ENCODE assay signal across 9 mouse cellular contexts in genomic region chr14:105198401-105198800, GRCm38 (mm10). TPM values are rescaled to one million over a fixed set of nuclear protein-coding genes. Genes with fewer than 3 reads are reported as not detected.
DNase-seq lines count a peak whose midpoint lies in the region; ATAC-seq and TF ChIP-seq lines count a peak whose summit lies in the region.
"Had no signal": no experiment of that assay in that cellular context is flagged by ENCODE, and none has a peak within 500 bp of the region (broad histone marks: within the 10 kb centered on the region; RNA-seq: fewer than 3 reads in every experiment).

No protein-coding gene starts in this region.

- peak; percentile 22; the same call in 1 of the 2 replicates for TF ChIP-seq CTCF in midbrain, postnatal 0 days (IDR thresholded peaks at IDR 0.05)

- no peak overlapping the region for H3K9ac ChIP-seq in midbrain, postnatal 0 days (replicated peaks; ENCODE audit: low read length, poor library complexity, severe bottlenecking)
- H3K9ac ChIP-seq in midbrain, embryonic 11.5 days (ENCODE audit: low read length) = no peak overlapping the region
- no peak overlapping the region for H3K9ac ChIP-seq in forebrain, embryonic 16.5 days (replicated peaks; ENCODE audit: low read depth, low read length)

- H3K27ac ChIP-seq in midbrain, postnatal 0 days (ENCODE audit: low read depth, low read length) = no peak overlapping the region
- no peak overlapping the region for H3K27ac ChIP-seq in midbrain, embryonic 11.5 days (ENCODE audit: low read depth, low read length)
- no peak overlapping the region for H3K27ac ChIP-seq in forebrain, embryonic 16.5 days (ENCODE audit: low read length)

- no peaks in the 10 kb centered on the region for H3K36me3 ChIP-seq in midbrain, postnatal 0 days (ENCODE audit: insufficient read depth, low read length)
- H3K36me3 ChIP-seq in midbrain, embryonic 11.5 days (ENCODE audit: control insufficient read depth, insufficient read depth, low read length) = no peaks in the 10 kb centered on the region
- H3K36me3 ChIP-seq in forebrain, embryonic 16.5 days (ENCODE audit: control insufficient read depth, insufficient read depth) = no peaks in the 10 kb centered on the region

- no peak for ATAC-seq in midbrain, postnatal 0 days (ENCODE audit: low FRiP score)
- ATAC-seq in midbrain, embryonic 11.5 days (ENCODE audit: low FRiP score) = no peak
- no peak for ATAC-seq in forebrain, embryonic 16.5 days

- H3K4me1 ChIP-seq in midbrain, postnatal 0 days (ENCODE audit: insufficient read depth, low read length) = no peaks in the 10 kb centered on the region
- no peaks in the 10 kb centered on the region for H3K4me1 ChIP-seq in midbrain, embryonic 11.5 days (ENCODE audit: control insufficient read depth, insufficient read depth, low read length)
- peaks cover 4% of the 10 kb centered on the region; the same call in 1 of the 2 replicates for H3K4me1 ChIP-seq in forebrain, embryonic 16.5 days (replicated peaks; ENCODE audit: control insufficient read depth, insufficient read depth, low read length)

- no peaks in the 10 kb centered on the region for H3K27me3 ChIP-seq in midbrain, postnatal 0 days (ENCODE audit: insufficient read depth, low read length)
- H3K27me3 ChIP-seq in midbrain, embryonic 11.5 days (ENCODE audit: control insufficient read depth, insufficient read depth, low read length) = no peaks in the 10 kb centered on the region
- H3K27me3 ChIP-seq in forebrain, embryonic 16.5 days (replicated peaks; ENCODE audit: control insufficient read depth, insufficient read depth, low read length) = no peaks in the 10 kb centered on the region
- H3K27me3 ChIP-seq: megakaryocyte, embryonic 14.5 days had no signal

- WGBS in midbrain, postnatal 0 days = 67% methylated on average over 5 of the region's 5 CpGs
- 56% methylated on average over 5 of the region's 5 CpGs for WGBS in midbrain, embryonic 11.5 days
- 55% methylated on average over 5 of the region's 5 CpGs for WGBS in forebrain, embryonic 16.5 days

- H3K9me3 ChIP-seq in midbrain, postnatal 0 days (ENCODE audit: low read length) = no peaks in the 10 kb centered on the region
- H3K9me3 ChIP-seq in midbrain, embryonic 11.5 days (ENCODE audit: control insufficient read depth, low read length) = no peaks in the 10 kb centered on the region
- H3K9me3 ChIP-seq in forebrain, embryonic 16.5 days (ENCODE audit: control insufficient read depth, low read length) = no peaks in the 10 kb centered on the region

- H3K4me3 ChIP-seq in midbrain, postnatal 0 days (ENCODE audit: low read depth, low read length) = no peak overlapping the region
- H3K4me3 ChIP-seq in midbrain, embryonic 11.5 days (ENCODE audit: low read depth, low read length) = no peak overlapping the region
- no peak overlapping the region for H3K4me3 ChIP-seq in forebrain, embryonic 16.5 days (replicated peaks; ENCODE audit: low read length)
- H3K4me3 ChIP-seq: megakaryocyte, embryonic 14.5 days had no signal

- DNase-seq in cerebellum, adult 11 months = peak; percentile 17
- DNase-seq in cerebellum, adult 9-11 months = no peak
- DNase-seq in midbrain, postnatal 0 days (ENCODE audit: low spot score) = no peak
- no peak for DNase-seq in midbrain, embryonic 11.5 days (ENCODE audit: low spot score, missing footprints)
- DNase-seq in induced T-regulatory cell, adult 2 months (ENCODE audit: low read depth) = peak; percentile 75
- peak; percentile 3 for DNase-seq in spleen, adult 12 weeks (ENCODE audit: low spot score)
- no peak for DNase-seq in gastrocnemius, postnatal 4 days (ENCODE audit: low spot score in 2 of 2)

- H3K4me2 ChIP-seq in midbrain, postnatal 0 days (ENCODE audit: low read depth, low read length, poor library complexity, severe bottlenecking) = no peak overlapping the region
- no peak overlapping the region for H3K4me2 ChIP-seq in midbrain, embryonic 11.5 days
- no peak overlapping the region for H3K4me2 ChIP-seq in forebrain, embryonic 16.5 days (ENCODE audit: low read length)

RNA-seq across cellular contexts. Expression of gene Rbm26, which starts 21.3 kb away (rescaled TPM):
- total RNA-seq in midbrain, postnatal 0 days (2014; rRNA removed) = 40.8 and 57.4 TPM in 2 replicates
- polyA plus RNA-seq in midbrain, postnatal 0 days (2015; fragmentation: Nextera tagmentation; extraction: Ambion mirVana) = 26.8 and 33.6 TPM in 2 replicates
- 38.5 and 43.0 TPM in 2 replicates for polyA plus RNA-seq in midbrain, embryonic 11.5 days (2014; fragmentation: Nextera tagmentation; extraction: Ambion mirVana)
- polyA plus RNA-seq in forebrain, embryonic 16.5 days (2015; fragmentation: Nextera tagmentation; extraction: Ambion mirVana) = 32.2 and 38.2 TPM in 2 replicates
- total RNA-seq in gastrocnemius, postnatal 4 days (2021) = 10 to 100 TPM; 40.3 to 47.3 TPM

RNA-seq across cellular contexts. Expression of gene Ndfip2, which starts 60.0 kb away (rescaled TPM):
- 158 TPM in 2 replicates for total RNA-seq in midbrain, postnatal 0 days (2014; rRNA removed)
- polyA plus RNA-seq in midbrain, postnatal 0 days (2015; fragmentation: Nextera tagmentation; extraction: Ambion mirVana) = 113 and 121 TPM in 2 replicates
- polyA plus RNA-seq in midbrain, embryonic 11.5 days (2014; fragmentation: Nextera tagmentation; extraction: Ambion mirVana) = 76.1 and 77.0 TPM in 2 replicates
- 78.6 and 82.4 TPM in 2 replicates for polyA plus RNA-seq in forebrain, embryonic 16.5 days (2015; fragmentation: Nextera tagmentation; extraction: Ambion mirVana)
- total RNA-seq in gastrocnemius, postnatal 4 days (2021) = 10 to 100 TPM; 25.0 to 27.2 TPM

Comparison
In these comparisons a context has a peak if more than half of its experiments do, and no peak if none do; other contexts are left out.
1. DNase-seq: peak in cerebellum, adult 11 months (single experiment), induced T-regulatory cell, adult 2 months (single experiment) and spleen, adult 12 weeks (single experiment); none in cerebellum, adult 9-11 months (single experiment), midbrain, postnatal 0 days (single experiment), midbrain, embryonic 11.5 days (single experiment) and gastrocnemius, postnatal 4 days (0 of 2).